Mouse (Mus musculus): ENCODE measurements around the gene Krt8.

DNA sequence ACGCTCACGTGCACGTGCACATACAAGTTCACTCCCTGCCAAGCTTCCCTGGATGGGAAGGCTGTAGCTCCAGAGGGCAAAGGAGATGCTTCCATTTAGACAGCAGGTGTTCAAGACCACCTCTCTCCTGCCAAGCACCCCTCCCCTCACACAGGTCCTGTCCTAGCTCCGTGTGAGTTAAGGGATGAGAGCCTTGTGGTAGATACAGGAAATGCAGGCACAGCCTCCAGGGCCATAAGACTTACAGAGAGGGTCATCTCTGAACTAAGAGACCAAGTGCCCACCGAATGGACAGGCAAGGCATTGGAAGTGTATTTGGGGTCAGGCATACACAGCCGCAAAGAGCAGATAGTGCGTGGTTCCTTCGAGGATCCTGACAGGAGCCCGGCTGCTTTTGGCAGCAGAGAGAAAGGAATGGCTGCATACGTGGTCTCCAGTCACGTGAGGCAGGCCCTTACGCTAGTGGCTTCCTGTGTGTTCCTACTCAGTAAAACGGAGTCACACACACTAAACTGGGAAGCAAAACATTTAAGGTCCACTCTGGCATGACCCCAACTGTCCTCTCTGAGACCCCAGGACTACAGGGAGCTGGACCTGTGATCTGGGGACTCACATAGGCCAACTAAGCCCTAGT lies 20.9 kb downstream of the Krt8 start:
- no peak for TF ChIP-seq CTCF (IDR thresholded peaks at IDR 0.05; ENCODE audit: control insufficient read depth, insufficient read depth, insufficient read length)
- TF ChIP-seq MAX (IDR thresholded peaks at IDR 0.05): no peak
- TF ChIP-seq FOSL1 (IDR thresholded peaks at IDR 0.05; ENCODE audit: insufficient read depth, low read length, poor library complexity, severe bottlenecking): no peak

All from C2C12 (cell line).